Mouse (Mus musculus) limb, embryonic 11.5 days (tissue): ENCODE data around the gene Zbtb5. TPM values are rescaled to one million over a fixed set of nuclear protein-coding genes. Genes with fewer than 3 reads are reported as not detected.
"Not testable (repeated sequence)": the region's sequence is repeated elsewhere in the genome, so short reads cannot be mapped to it uniquely, and the experiment has no call there.

Experiments used
- ATAC-seq: fragments of 200-750 bp; cut with Nextera tagmentation; 2 replicates; pipeline ENCODE4 v1.8.0; 2017; ENCODE audit warnings: low read depth; ENCODE audit not compliant: insufficient number of reproducible peaks, low FRiP score, low TSS enrichment
- DNase-seq: peaks from one replicate; pipeline ENCODE4 v3.0.0-alpha.2; 2015; ENCODE audit warnings: low spot score
- H3K27ac ChIP-seq: fragments of 300-500 bp; sonication (generic); replicated peaks from 2 replicates; pipeline ENCODE4 v1.5.1; 2014; ENCODE audit warnings: low read depth, mild to moderate bottlenecking, low read length
- H3K27me3 ChIP-seq: fragments of 300-500 bp; sonication (generic); 2 replicates; pipeline ENCODE4 v1.6.1; 2014; ENCODE audit warnings: mild to moderate bottlenecking, low read length, mixed read lengths; ENCODE audit not compliant: control insufficient read depth, insufficient read depth
- H3K36me3 ChIP-seq: fragments of 300-500 bp; sonication (generic); 2 replicates; pipeline ENCODE4 v1.6.1; 2014; ENCODE audit warnings: mild to moderate bottlenecking, low read length, moderate library complexity, mixed read lengths; ENCODE audit not compliant: control insufficient read depth, insufficient read depth
- H3K4me1 ChIP-seq: fragments of 300-500 bp; sonication (generic); 2 replicates; pipeline ENCODE4 v1.6.1; 2014; ENCODE audit warnings: low read length, mixed read lengths; ENCODE audit not compliant: control insufficient read depth, insufficient read depth
- H3K4me2 ChIP-seq: fragments of 300-500 bp; sonication (generic); 2 replicates; pipeline ENCODE4 v1.6.1; 2014; ENCODE audit warnings: low read depth, mild to moderate bottlenecking, moderate library complexity; ENCODE audit not compliant: severe bottlenecking
- H3K4me3 ChIP-seq: fragments of 300-500 bp; sonication (generic); 2 replicates; pipeline ENCODE4 v1.5.1; 2014; ENCODE audit warnings: low read depth, low read length
- H3K9ac ChIP-seq: fragments of 300-500 bp; sonication (generic); 2 replicates; pipeline ENCODE4 v1.6.1; 2014; ENCODE audit warnings: mild to moderate bottlenecking, low read length
- H3K9me3 ChIP-seq: fragments of 300-500 bp; sonication (generic); 2 replicates; pipeline ENCODE4 v1.6.1; 2016; ENCODE audit warnings: low read length; ENCODE audit not compliant: control insufficient read depth
- WGBS: fragments of 180-500 bp; shearing (Covaris S2); extraction: QIAGEN DNeasy Blood & Tissue Kit; methylation state at CpG from one replicate; pipeline ENCODE4 v1.1.7; 2014; 5-methylcytosine and 5-hydroxymethylcytosine counted together
- polyA plus RNA-seq: library from polyadenylated mRNA; unstranded; fragments of >200 nt; fragmentation: Nextera tagmentation; extraction: Ambion mirVana; gene quantifications from 2 replicates; pipeline ENCODE4 v1.2.1, GENCODE M21; 2014

The Zbtb5 gene
- polyA plus RNA-seq, 1 experiment from 2014 or later: 41.1 TPM

GRCm38 (mm10) chr4:44953041-44953440, 59.2 kb downstream of the Zbtb5 start:
- Histone ChIP-seq H3K4me1 (no peaks in the 10 kb centered on the region), H3K9ac (no peak overlapping the region), H3K36me3 (no peaks in the 10 kb centered on the region), H3K4me3 (no peak overlapping the region), H3K9me3 (no peaks in the 10 kb centered on the region), H3K4me2 (no peak overlapping the region), H3K27ac (no peak overlapping the region), H3K27me3 (no peaks in the 10 kb centered on the region)
- 90% methylated on average over 9 of the region's 9 CpGs for WGBS
- DNase-seq (no peak), ATAC-seq (no peak)

GRCm38 (mm10) chr4:44948314-44948713, 63.9 kb downstream of the Zbtb5 start:
- no peak overlapping the region for H3K4me3 ChIP-seq
- no peak overlapping the region for H3K4me2 ChIP-seq
- H3K27me3 ChIP-seq: no peaks in the 10 kb centered on the region
- H3K4me1 ChIP-seq: no peaks in the 10 kb centered on the region
- no peak overlapping the region for H3K9ac ChIP-seq
- no peaks in the 10 kb centered on the region for H3K36me3 ChIP-seq
- H3K9me3 ChIP-seq: no peaks in the 10 kb centered on the region
- ATAC-seq (no peak), DNase-seq (no peak)
- no peak overlapping the region for H3K27ac ChIP-seq
- WGBS: 97% methylated on average over 1 of the region's 1 CpGs

GRCm38 (mm10) chr4:44947464-44947863, 64.7 kb downstream of the Zbtb5 start:
- no peaks in the 10 kb centered on the region for H3K4me1 ChIP-seq
- H3K27ac ChIP-seq: no peak overlapping the region
- H3K4me3 ChIP-seq: no peak overlapping the region
- no peaks in the 10 kb centered on the region for H3K9me3 ChIP-seq
- H3K4me2 ChIP-seq: no peak overlapping the region
- no peaks in the 10 kb centered on the region for H3K36me3 ChIP-seq
- DNase-seq (no peak), ATAC-seq (no peak)
- no peaks in the 10 kb centered on the region for H3K27me3 ChIP-seq
- H3K9ac ChIP-seq: no peak overlapping the region
- WGBS: 85% methylated on average over 5 of the region's 5 CpGs

GRCm38 (mm10) chr4:44946126-44946525, 66.1 kb downstream of the Zbtb5 start:
- not testable (repeated sequence) for H3K27ac ChIP-seq, ATAC-seq, H3K27me3 ChIP-seq, H3K4me2 ChIP-seq, H3K9me3 ChIP-seq, H3K4me3 ChIP-seq, H3K36me3 ChIP-seq, DNase-seq, H3K4me1 ChIP-seq, H3K9ac ChIP-seq
- 90% methylated on average over 2 of the region's 2 CpGs for WGBS

GRCm38 (mm10) chr4:44944426-44945075, 67.7 kb downstream of the Zbtb5 start:
- H3K4me2 ChIP-seq: no peak overlapping the region
- H3K9ac ChIP-seq: no peak overlapping the region
- ATAC-seq: no peak
- no peak overlapping the region for H3K27ac ChIP-seq
- no peak overlapping the region for H3K4me3 ChIP-seq
- WGBS: 84% methylated on average over 10 of the region's 10 CpGs
- H3K27me3 ChIP-seq: no peaks in the 10 kb centered on the region
- no peak for DNase-seq
- H3K4me1 ChIP-seq: no peaks in the 10 kb centered on the region
- no peaks in the 10 kb centered on the region for H3K9me3 ChIP-seq
- H3K36me3 ChIP-seq: no peaks in the 10 kb centered on the region

GRCm38 (mm10) chr4:44943480-44943879, 68.7 kb downstream of the Zbtb5 start:
- Histone ChIP-seq H3K27ac (no peak overlapping the region), H3K36me3 (no peaks in the 10 kb centered on the region), H3K4me2 (no peak overlapping the region), H3K27me3 (no peaks in the 10 kb centered on the region), H3K9ac (no peak overlapping the region), H3K9me3 (no peaks in the 10 kb centered on the region), H3K4me3 (no peak overlapping the region), H3K4me1 (no peaks in the 10 kb centered on the region)
- no peak for DNase-seq
- 92% methylated on average over 6 of the region's 6 CpGs for WGBS
- ATAC-seq: no peak

GRCm38 (mm10) chr4:44942237-44942636, 70.0 kb downstream of the Zbtb5 start:
- H3K27ac ChIP-seq: no peak overlapping the region
- H3K4me3 ChIP-seq: no peak overlapping the region
- no peak overlapping the region for H3K9ac ChIP-seq
- no peaks in the 10 kb centered on the region for H3K4me1 ChIP-seq
- no peaks in the 10 kb centered on the region for H3K27me3 ChIP-seq
- no peak for ATAC-seq
- no peaks in the 10 kb centered on the region for H3K36me3 ChIP-seq
- no peak for DNase-seq
- no peaks in the 10 kb centered on the region for H3K9me3 ChIP-seq
- 81% methylated on average over 1 of the region's 1 CpGs for WGBS
- H3K4me2 ChIP-seq: no peak overlapping the region
